Mouse (Mus musculus): ENCODE results near the gene Dst. TPM values are rescaled to one million over a fixed set of nuclear protein-coding genes. Genes with fewer than 3 reads are reported as not detected.

The Dst gene
- 100 to 1,000 TPM; 317 TPM for total RNA-seq (2021)
- long read RNA-seq, experiment 1, partial matches to known transcripts = 5 of 9 reads
- long read RNA-seq, experiment 1, other reads (novel, unspliced or antisense) = 4 of 9 reads
- long read RNA-seq, experiment 2, full-length matches to known transcripts = 1 of 2 reads
- long read RNA-seq, experiment 2, partial matches to known transcripts = 1 of 2 reads
- long read RNA-seq, experiment 2, other reads (novel, unspliced or antisense) = 0 of 2 reads

GRCm38 (mm10) chr1:33908191-33908962, at the start of gene Dst:
TSS of gene Dst (plus strand) at chr1:33908225.
- DNase-seq = no peak
- intact Hi-C loops (cut with DNase I) = loop anchor here (5.0 kb wide), 2 partner anchors 39 to 54 kb away; no protein-coding TSS in a partner anchor

DNA sequence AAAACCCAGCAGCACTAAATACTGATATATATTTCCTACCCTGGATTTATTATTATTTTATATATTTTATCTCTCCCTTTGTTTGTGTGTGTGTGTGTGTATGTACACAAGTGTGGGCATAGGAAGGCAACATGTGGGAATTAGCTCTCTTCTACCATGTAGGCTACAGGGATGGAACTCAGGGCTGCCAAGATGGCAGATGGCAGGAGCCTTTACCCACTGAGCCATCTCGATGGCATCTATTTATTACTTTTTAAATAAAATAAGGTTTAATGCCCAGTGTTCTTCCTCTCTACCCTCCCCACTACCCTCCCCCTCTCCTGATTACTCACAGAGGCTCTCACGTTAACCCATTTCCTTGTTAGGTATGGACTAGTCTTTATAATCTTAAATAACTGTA, 39.0 kb upstream of the Dst start:
- intact Hi-C loops (cut with DNase I) = no loop called here
- DNase-seq = no peak

DNA sequence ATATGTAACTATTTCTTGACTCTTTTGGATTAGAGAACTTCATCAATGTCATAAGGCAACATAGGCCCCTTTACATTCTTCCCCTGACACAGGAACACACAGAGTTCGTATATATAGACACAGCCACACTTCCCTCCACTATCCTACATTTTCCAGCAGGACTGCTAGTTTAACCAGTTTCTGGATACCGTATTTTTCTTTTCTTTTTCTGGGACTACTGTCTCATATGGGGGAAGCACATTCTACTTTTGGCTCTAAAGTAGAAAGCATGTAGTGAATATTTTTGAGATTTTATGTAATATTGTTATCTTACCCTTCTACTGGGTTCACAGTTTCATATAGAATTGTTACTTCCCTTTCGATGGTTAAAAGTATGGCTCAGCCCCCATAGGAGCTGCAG, 38.6 kb upstream of the Dst start:
- intact Hi-C loops (cut with DNase I) = no loop called here
- no peak for DNase-seq

DNA sequence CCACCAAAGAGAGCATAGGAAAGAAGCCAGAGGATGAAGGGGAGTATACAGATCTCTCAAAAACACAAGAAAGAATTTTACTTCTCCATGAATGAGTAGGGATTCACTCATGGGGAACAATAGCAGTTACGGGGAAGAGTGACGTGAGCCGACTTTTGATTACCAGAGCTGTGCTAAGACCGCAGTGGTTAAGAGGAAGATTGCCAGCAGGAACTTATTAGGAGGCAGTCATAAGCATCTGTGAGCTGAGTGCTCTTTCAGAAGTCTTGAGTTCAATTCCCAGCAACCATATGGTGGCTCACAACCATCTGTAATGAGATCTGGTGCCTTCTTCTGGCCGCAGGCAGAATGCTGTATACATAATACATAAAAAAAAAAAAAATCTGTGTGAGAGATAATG, 34.5 kb upstream of the Dst start:
- no peak for DNase-seq
- intact Hi-C loops (cut with DNase I) = no loop called here

DNA sequence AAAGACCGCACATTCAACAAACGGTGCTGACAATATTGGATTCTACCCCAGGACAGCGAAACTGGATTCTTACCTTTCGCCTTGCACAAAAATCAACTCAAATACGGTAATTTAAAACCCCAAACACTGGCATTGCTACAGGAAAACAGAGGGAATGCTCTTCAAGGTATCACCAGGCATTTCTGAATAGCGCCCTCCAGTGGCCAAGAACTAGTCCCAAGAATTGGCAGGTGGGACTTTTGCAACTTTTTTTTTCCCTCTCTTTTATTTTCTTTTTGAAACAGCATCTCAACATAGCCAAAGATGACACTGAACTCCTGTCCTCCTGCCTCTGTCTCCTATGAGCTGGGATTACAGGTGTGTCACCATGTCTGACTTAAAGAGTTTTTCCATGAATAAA, 32.3 kb upstream of the Dst start:
- DNase-seq = peak in 1 of 2 experiments; percentile 16
- intact Hi-C loops (cut with DNase I) = no loop called here

DNA sequence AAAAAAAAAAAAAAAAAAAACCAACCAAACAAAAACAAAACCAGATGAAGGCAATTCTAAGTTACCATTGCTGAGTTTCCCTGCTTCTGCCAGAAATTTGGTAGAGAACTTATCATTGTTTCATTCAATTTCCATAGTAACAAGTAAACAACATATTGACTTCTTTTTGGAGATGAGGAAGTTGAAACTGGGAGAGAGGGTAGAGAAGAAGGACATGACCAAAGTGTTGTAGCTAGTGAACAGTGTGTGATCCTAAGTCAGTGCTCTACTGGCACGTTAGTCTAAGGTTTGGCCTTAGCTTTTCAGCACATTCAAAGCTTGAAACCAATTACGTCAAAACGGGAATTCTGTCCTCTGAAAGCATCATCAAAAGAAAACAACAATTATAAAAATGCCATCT, 31.6 kb upstream of the Dst start:
- intact Hi-C loops (cut with DNase I) = no loop called here
- DNase-seq = no peak

- peak in 1 of 2 experiments; percentile 21 for DNase-seq
- intact Hi-C loops (cut with DNase I) = no loop called here
Observed at GRCm38 (mm10) chr1:33878170-33878569, 29.9 kb upstream of the Dst start.

DNA sequence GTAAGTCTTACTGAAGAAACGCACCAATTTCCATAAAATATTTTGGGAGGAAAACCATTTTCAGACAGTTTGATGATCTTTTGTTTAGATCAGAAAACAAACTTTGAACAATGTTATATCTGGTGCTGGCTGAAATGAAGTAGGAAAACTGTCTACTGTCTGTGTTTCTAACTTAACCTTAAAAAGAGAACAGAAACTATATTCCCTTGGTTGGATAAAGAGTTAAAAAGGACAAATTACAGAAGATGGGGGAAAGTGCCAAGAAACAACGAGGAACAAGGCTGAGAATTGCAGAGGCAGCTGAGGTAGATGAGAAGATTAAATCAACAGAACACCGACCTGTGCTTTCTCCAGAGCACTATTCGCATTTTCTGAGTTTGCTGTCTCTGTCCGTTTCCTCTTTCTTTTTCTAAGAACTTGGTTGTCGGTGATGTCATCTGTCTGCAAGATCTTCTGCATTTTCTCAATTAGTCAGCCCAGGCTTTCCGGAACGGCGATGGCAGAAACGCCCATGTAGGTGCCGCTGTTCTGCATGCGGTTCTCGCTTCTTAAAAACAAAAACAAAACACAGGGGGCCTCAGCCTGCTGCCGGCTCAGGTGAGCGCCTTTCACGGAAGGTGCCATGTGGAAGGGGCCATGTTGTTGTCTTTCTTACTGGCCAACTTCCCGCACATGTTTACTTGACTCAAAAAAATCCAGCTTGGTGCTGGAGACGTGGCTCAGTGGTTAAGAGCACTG, 24.8 kb upstream of the Dst start:
- peak; percentile 23 to 43 for DNase-seq
- intact Hi-C loops (cut with DNase I) = no loop called here

GRCm38 (mm10) chr1:33892784-33893183, 15.2 kb upstream of the Dst start:
- intact Hi-C loops (cut with DNase I) = no loop called here
- peak; percentile 58 to 78 for DNase-seq

- intact Hi-C loops (cut with DNase I) = no loop called here
- DNase-seq = no peak
Observed at GRCm38 (mm10) chr1:33896116-33896515, 11.9 kb upstream of the Dst start.

GRCm38 (mm10) chr1:33896666-33897065, 11.4 kb upstream of the Dst start:
- DNase-seq = no peak
- intact Hi-C loops (cut with DNase I) = no loop called here

DNA sequence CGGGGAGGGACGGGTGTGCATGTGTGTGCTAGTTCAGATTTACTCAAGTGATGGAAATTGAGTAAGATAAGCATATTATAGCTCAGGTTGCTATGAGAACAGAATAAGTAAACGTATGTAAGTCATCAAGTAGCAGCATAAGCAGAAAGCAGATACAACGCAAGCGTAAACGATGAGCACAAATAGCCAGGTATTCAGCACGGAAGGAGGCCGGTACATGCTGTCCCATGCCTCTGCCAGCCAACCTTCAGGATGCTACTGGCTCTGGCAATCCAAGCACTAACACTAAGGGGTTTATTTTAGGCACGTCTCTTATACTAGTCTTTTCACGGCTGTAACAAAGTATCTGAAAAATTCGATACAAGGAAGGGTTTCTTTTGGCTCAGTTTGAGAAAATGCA, 10.6 kb upstream of the Dst start:
- DNase-seq = no peak
- intact Hi-C loops (cut with DNase I) = no loop called here

GRCm38 (mm10) chr1:33898373-33898772, 9.7 kb upstream of the Dst start:
- intact Hi-C loops (cut with DNase I) = no loop called here
- DNase-seq = no peak

DNA sequence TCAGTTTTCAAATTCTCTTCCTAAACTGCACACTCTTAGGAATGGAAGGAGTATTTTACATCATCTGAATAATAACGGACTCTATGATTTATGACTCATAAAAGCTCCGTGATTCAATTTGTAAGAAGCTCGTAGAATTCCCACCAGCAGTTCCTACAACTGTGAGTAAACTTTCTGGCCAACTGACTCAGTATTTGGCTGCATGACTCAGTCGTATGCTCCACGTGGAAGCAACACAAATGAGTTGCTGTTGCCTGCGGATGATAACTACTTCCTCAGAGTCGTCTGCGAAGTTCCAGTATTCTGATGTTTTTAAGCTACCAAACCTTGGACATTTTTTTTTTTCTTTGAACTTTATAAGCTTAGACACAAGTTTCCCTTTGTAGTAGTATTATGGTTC, 7.8 kb upstream of the Dst start:
- intact Hi-C loops (cut with DNase I) = no loop called here
- peak in 1 of 2 experiments; percentile 34 for DNase-seq

DNA sequence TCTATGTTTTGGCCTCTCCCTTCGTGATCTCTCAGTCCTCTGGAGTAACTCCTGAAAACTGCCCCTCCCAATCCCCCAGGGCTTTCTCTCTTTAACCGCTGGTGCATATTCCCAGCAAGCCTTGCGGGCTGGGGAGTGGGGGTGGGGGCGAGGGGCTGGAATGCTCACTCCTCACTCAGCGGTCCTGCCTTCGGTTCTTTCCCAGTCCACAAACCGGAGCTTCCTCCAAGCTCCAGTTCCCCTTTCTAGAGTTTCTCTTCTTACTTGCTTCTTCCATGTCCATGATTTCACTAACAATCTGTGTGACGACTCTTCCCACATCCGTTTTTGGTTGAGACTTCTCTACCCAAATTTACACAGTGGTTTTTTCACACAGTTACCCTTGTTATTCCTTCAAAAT, 4.4 kb upstream of the Dst start:
- DNase-seq = peak; percentile 12 to 17
- intact Hi-C loops (cut with DNase I) = no loop called here

DNA sequence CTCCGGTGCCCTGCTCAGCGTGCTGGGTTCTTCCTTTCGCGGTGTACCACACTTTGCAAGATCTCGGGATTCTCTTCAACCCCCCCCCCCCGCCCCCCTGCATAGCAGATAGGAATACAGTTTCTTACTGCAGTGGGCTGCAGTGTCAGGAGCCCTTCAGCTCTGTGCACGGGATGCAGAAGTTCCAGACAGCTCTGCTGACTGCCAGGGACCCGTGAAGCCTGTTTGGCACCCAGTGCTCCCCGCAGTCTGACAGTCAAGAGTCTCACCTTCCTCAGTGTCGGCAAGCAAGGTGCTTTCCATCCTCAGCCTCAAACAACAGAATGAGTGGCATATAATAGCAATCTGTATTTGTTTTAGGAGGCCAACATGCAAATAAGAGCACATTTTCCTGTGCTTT, 1.8 kb upstream of the Dst start:
- DNase-seq = no peak
- intact Hi-C loops (cut with DNase I) = loop anchor here (5.0 kb wide), 2 partner anchors 41 to 56 kb away; no protein-coding TSS in a partner anchor

DNA sequence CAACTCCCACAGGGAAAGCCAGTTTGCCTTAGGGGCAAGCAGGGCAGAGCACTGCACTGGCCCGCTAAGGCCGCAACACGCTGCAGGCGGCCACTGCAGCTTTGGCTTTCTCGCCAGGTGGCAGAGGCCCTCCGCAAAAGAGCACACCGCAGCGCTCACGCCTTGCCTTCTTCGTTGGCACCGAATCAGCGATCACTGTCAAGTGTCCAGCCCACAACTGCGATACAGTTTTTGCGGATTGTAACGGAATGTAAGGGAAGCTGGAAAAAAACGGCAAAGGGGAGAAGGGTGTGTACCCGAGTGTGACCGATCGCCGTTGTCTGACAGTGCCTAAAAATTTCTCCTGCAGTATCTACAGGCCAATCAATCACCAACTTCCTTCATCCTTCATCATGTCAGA, 1.1 kb upstream of the Dst start:
- intact Hi-C loops (cut with DNase I) = loop anchor here (5.0 kb wide), 2 partner anchors 40 to 55 kb away; no protein-coding TSS in a partner anchor

GRCm38 (mm10) chr1:33907421-33908190, 419 bp upstream of the Dst start, which contains the start of gene Bend6:
TSS of gene Bend6 (minus strand) at chr1:33907816.
- DNase-seq = peak; percentile 79
- intact Hi-C loops (cut with DNase I) = loop anchor here (5.0 kb wide), 2 partner anchors 40 to 55 kb away; no protein-coding TSS in a partner anchor

More for the DNA sequence above, 1.1 kb upstream of the Dst start:
- DNase-seq = peak; percentile 13 to 30

DNA sequence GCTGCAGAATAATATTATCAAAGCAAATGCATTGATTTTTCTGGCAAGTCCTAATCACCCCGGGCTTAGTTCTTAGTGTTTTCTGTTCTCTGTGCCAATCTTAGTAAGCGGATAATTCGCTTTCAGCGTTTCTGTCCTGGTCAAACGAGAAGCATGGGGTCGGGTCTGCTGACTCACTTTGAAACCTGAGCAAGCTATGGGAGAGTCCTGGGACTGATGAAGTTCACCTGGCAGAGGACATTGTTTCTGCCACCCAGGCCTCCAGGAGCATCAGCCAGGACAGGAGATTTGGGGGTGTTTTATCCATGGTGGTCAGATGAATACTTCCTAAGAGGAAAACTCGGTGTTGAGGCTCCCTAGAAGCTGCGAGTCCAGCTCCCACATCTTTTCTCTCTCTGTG, 3.6 kb downstream of the Dst start:
- DNase-seq = no peak
- intact Hi-C loops (cut with DNase I) = no loop called here

DNA sequence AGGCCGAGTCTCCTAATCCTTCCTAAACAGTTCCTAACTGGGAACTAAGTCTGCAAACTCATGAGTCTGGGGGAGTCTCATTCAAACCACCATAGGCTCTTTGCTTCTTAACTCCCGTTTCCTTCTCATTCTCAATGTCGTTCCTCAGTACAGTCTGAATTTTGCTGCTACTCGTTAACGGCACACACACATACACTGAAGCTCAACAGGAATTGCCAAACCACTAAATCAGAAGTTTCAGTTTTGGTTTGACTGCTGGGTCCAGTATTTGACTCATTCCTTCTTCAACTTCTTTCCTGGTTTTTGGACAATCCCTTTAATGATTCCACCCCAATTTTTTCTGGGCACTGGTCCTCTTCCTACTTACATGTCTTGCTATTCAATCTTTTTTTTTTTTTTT, 8.5 kb downstream of the Dst start:
- no peak for DNase-seq
- intact Hi-C loops (cut with DNase I) = no loop called here
